Mouse (Mus musculus) forebrain, postnatal 0 days (tissue): ENCODE measurements around the gene Sox1. TPM values are rescaled to one million over a fixed set of nuclear protein-coding genes. Genes with fewer than 3 reads are reported as not detected.

Experiments used
- ATAC-seq: fragments of 200-750 bp; cut with Nextera tagmentation; 2 replicates; pipeline ENCODE4 v1.8.0; 2017; ENCODE audit warnings: mild to moderate bottlenecking, moderate library complexity
- DNase-seq: peaks from one replicate; pipeline ENCODE4 v3.0.0-alpha.2; 2015
- H3K27ac ChIP-seq: fragments of 300-500 bp; sonication (generic); 2 replicates; pipeline ENCODE4 v1.5.1; 2014; ENCODE audit warnings: low read depth, mild to moderate bottlenecking, antibody characterized with exemption, low read length, moderate library complexity, mixed read lengths
- H3K27me3 ChIP-seq: fragments of 300-500 bp; sonication (generic); 2 replicates; pipeline ENCODE4 v1.6.1; 2014; ENCODE audit warnings: mild to moderate bottlenecking, low read length, mixed read lengths; ENCODE audit not compliant: insufficient read depth
- H3K36me3 ChIP-seq: fragments of 300-500 bp; sonication (generic); 2 replicates; pipeline ENCODE4 v1.6.1; 2014; ENCODE audit warnings: mild to moderate bottlenecking, moderate library complexity; ENCODE audit not compliant: insufficient read depth
- H3K4me1 ChIP-seq: fragments of 300-500 bp; sonication (generic); 2 replicates; pipeline ENCODE4 v1.6.1; 2014; ENCODE audit warnings: antibody characterized with exemption; ENCODE audit not compliant: insufficient read depth
- H3K4me2 ChIP-seq: fragments of 300-500 bp; sonication (generic); 2 replicates; pipeline ENCODE4 v1.6.1; 2014; ENCODE audit warnings: low read depth, mild to moderate bottlenecking, moderate library complexity
- H3K4me3 ChIP-seq: fragments of 300-500 bp; sonication (generic); 2 replicates; pipeline ENCODE4 v1.5.1; 2014; ENCODE audit warnings: low read depth, low read length, mixed read lengths
- H3K9ac ChIP-seq: fragments of 300-500 bp; sonication (generic); 2 replicates; pipeline ENCODE4 v1.6.1; 2014; ENCODE audit warnings: mild to moderate bottlenecking
- H3K9me3 ChIP-seq: fragments of 300-500 bp; sonication (generic); 2 replicates; pipeline ENCODE4 v1.6.1; 2016; ENCODE audit warnings: low read length
- CTCF ChIP-seq: sonication (generic); IDR thresholded peaks from 2 replicates; pipeline ENCODE4 v1.5.1; 2016; ENCODE audit warnings: antibody characterized with exemption, control low read depth, low read depth
- WGBS: fragments of 180-500 bp; shearing (Covaris S2); extraction: QIAGEN DNeasy Blood & Tissue Kit; methylation state at CpG from one replicate; pipeline ENCODE4 v1.1.7; 2014; 5-methylcytosine and 5-hydroxymethylcytosine counted together
- polyA plus RNA-seq: library from polyadenylated mRNA; unstranded; fragments of >200 nt; fragmentation: Nextera tagmentation; extraction: Ambion mirVana; gene quantifications from 2 replicates; pipeline ENCODE4 v1.2.1, GENCODE M21; 2015
- total RNA-seq: library from RNA; depleted of rRNA; stranded (reverse); fragments of >200 nt; gene quantifications from 2 replicates; pipeline ENCODE4 v1.2.3, GENCODE M21; 2014

Gene Sox1
- total and polyA plus RNA-seq, 2 experiments from 2014 or later = 4.3 to 36.5 TPM

- H3K27ac ChIP-seq = no peak overlapping the region
- no peaks in the 10 kb centered on the region for H3K9me3 ChIP-seq
- no peak for TF ChIP-seq CTCF
- no peak overlapping the region for H3K4me2 ChIP-seq
- H3K27me3 ChIP-seq = peaks cover 17% of the 10 kb centered on the region; the same call in 1 of the 2 replicates
- no peaks in the 10 kb centered on the region for H3K36me3 ChIP-seq
- DNase-seq = no peak
- ATAC-seq = no peak
- WGBS = 83% methylated on average over 9 of the region's 9 CpGs
- peaks cover 12% of the 10 kb centered on the region for H3K4me1 ChIP-seq
- H3K4me3 ChIP-seq = no peak overlapping the region
- H3K9ac ChIP-seq = no peak overlapping the region
Observed at GRCm38 (mm10) chr8:12427346-12427745, 32.3 kb downstream of the Sox1 start.

GRCm38 (mm10) chr8:12427886-12428799 lies 33.0 kb downstream of the Sox1 start:
- WGBS = 22% methylated on average over 26 of the region's 26 CpGs
- Histone ChIP-seq H3K9ac (no peak overlapping the region), H3K27ac (no peak overlapping the region), H3K4me2 (no peak overlapping the region), H3K9me3 (no peaks in the 10 kb centered on the region), H3K36me3 (no peaks in the 10 kb centered on the region), H3K4me1 (peaks cover 12% of the 10 kb centered on the region), H3K27me3 (peaks cover 20% of the 10 kb centered on the region; the same call in 1 of the 2 replicates), H3K4me3 (no peak overlapping the region)
- no peak for TF ChIP-seq CTCF
- no peak for DNase-seq
- no peak for ATAC-seq

GRCm38 (mm10) chr8:12428931-12429330 lies 33.8 kb downstream of the Sox1 start:
- Histone ChIP-seq H3K4me3 (no peak overlapping the region), H3K36me3 (no peaks in the 10 kb centered on the region), H3K9me3 (no peaks in the 10 kb centered on the region), H3K4me1 (peaks cover 12% of the 10 kb centered on the region), H3K27me3 (peaks cover 23% of the 10 kb centered on the region; the same call in 1 of the 2 replicates), H3K9ac (no peak overlapping the region), H3K4me2 (no peak overlapping the region), H3K27ac (0 out of 2 replicates have a peak overlapping the region, but pooled peaks have one; percentile 31)
- no peak for ATAC-seq
- no peak for TF ChIP-seq CTCF
- DNase-seq = no peak
- WGBS = 14% methylated on average over 5 of the region's 5 CpGs

GRCm38 (mm10) chr8:12429601-12430172 lies 34.6 kb downstream of the Sox1 start:
- peak overlapping the region; percentile 31; the same call in 1 of the 2 replicates for H3K27ac ChIP-seq
- H3K27me3 ChIP-seq = peaks cover 23% of the 10 kb centered on the region; the same call in 1 of the 2 replicates
- peaks cover 12% of the 10 kb centered on the region for H3K4me1 ChIP-seq
- H3K4me3 ChIP-seq = no peak overlapping the region
- H3K9me3 ChIP-seq = no peaks in the 10 kb centered on the region
- no peak overlapping the region for H3K9ac ChIP-seq
- no peaks in the 10 kb centered on the region for H3K36me3 ChIP-seq
- no peak overlapping the region for H3K4me2 ChIP-seq
- TF ChIP-seq CTCF = no peak
- DNase-seq (no peak), ATAC-seq (no peak)
- 13% methylated on average over 9 of the region's 9 CpGs for WGBS

- peak overlapping the region; percentile 51 for H3K9ac ChIP-seq
- 0 out of 2 replicates have a peak, but pooled peaks have one; percentile 2 for TF ChIP-seq CTCF
- H3K36me3 ChIP-seq = no peaks in the 10 kb centered on the region
- peaks cover 12% of the 10 kb centered on the region for H3K4me1 ChIP-seq
- peak overlapping the region; percentile 36 for H3K4me3 ChIP-seq
- no peaks in the 10 kb centered on the region for H3K9me3 ChIP-seq
- H3K4me2 ChIP-seq = peak overlapping the region; percentile 67
- H3K27me3 ChIP-seq = peaks cover 23% of the 10 kb centered on the region; the same call in 1 of the 2 replicates
- WGBS = 5% methylated on average over 46 of the region's 46 CpGs
- ATAC-seq = peak; percentile 79
- H3K27ac ChIP-seq = peak overlapping the region; percentile 59
- peak; percentile 83 for DNase-seq
Observed at GRCm38 (mm10) chr8:12430173-12430899, 35.2 kb downstream of the Sox1 start.

GRCm38 (mm10) chr8:12430900-12431737 lies 36.0 kb downstream of the Sox1 start:
- H3K36me3 ChIP-seq = no peaks in the 10 kb centered on the region
- ATAC-seq (peak; percentile 17), DNase-seq (peak; percentile 45)
- peaks cover 23% of the 10 kb centered on the region; the same call in 1 of the 2 replicates for H3K27me3 ChIP-seq
- WGBS = 4% methylated on average over 51 of the region's 51 CpGs
- H3K4me1 ChIP-seq = peaks cover 12% of the 10 kb centered on the region
- no peak for TF ChIP-seq CTCF
- H3K9me3 ChIP-seq = no peaks in the 10 kb centered on the region
- H3K4me3 ChIP-seq = peak overlapping the region; percentile 36
- H3K9ac ChIP-seq = peak overlapping the region; percentile 51
- peak overlapping the region; percentile 59 for H3K27ac ChIP-seq
- peak overlapping the region; percentile 67 for H3K4me2 ChIP-seq
